Mouse (Mus musculus): ENCODE measurements around the gene B4galt5. TPM values are rescaled to one million over a fixed set of nuclear protein-coding genes. Genes with fewer than 3 reads are reported as not detected.

Gene B4galt5
- polyA plus RNA-seq, 1 experiment from 2014 or later = 9.1 TPM

GRCm38 (mm10) chr2:167306626-167307541 lies 42.1 kb downstream of the B4galt5 start:
- H3K9ac ChIP-seq = no peak overlapping the region
- 0 out of 2 replicates have a peak overlapping the region, but pooled peaks have one; percentile 41 for H3K27ac ChIP-seq
- no peak overlapping the region for H3K4me3 ChIP-seq
- peaks cover 54% of the 10 kb centered on the region for H3K36me3 ChIP-seq (ENCODE audit: poor library complexity, severe bottlenecking)
- no peak overlapping the region for H3K4me2 ChIP-seq
- no peak for ATAC-seq
- no peaks in the 10 kb centered on the region for H3K27me3 ChIP-seq
- WGBS = 92% methylated on average over 15 of the region's 15 CpGs
- H3K9me3 ChIP-seq (replicated peaks) = no peaks in the 10 kb centered on the region
- H3K4me1 ChIP-seq = peaks cover 12% of the 10 kb centered on the region; the same call in 1 of the 2 replicates

GRCm38 (mm10) chr2:167306273-167306594 lies 42.7 kb downstream of the B4galt5 start:
- no peak for ATAC-seq
- Histone ChIP-seq H3K36me3 (ENCODE audit: poor library complexity, severe bottlenecking) (peaks cover 58% of the 10 kb centered on the region), H3K4me3 (no peak overlapping the region), H3K27me3 (no peaks in the 10 kb centered on the region), H3K4me1 (peaks cover 12% of the 10 kb centered on the region; the same call in 1 of the 2 replicates), H3K9me3 (replicated peaks) (no peaks in the 10 kb centered on the region), H3K9ac (no peak overlapping the region), H3K4me2 (no peak overlapping the region), H3K27ac (no peak overlapping the region)
- WGBS = 91% methylated on average over 4 of the region's 4 CpGs

- H3K9me3 ChIP-seq (replicated peaks) = no peaks in the 10 kb centered on the region
- no peak overlapping the region for H3K27ac ChIP-seq
- H3K4me1 ChIP-seq = peaks cover 12% of the 10 kb centered on the region; the same call in 1 of the 2 replicates
- no peak overlapping the region for H3K9ac ChIP-seq
- H3K36me3 ChIP-seq (ENCODE audit: poor library complexity, severe bottlenecking) = peaks cover 62% of the 10 kb centered on the region
- no peaks in the 10 kb centered on the region for H3K27me3 ChIP-seq
- H3K4me2 ChIP-seq = no peak overlapping the region
- ATAC-seq = no peak
- H3K4me3 ChIP-seq = no peak overlapping the region
- 92% methylated on average over 13 of the region's 13 CpGs for WGBS
Measured at GRCm38 (mm10) chr2:167305382-167306272, 43.4 kb downstream of the B4galt5 start.

GRCm38 (mm10) chr2:167304651-167305381 lies 44.2 kb downstream of the B4galt5 start:
- H3K27ac ChIP-seq = no peak overlapping the region
- no peaks in the 10 kb centered on the region for H3K9me3 ChIP-seq (replicated peaks)
- ATAC-seq = no peak
- H3K4me2 ChIP-seq = no peak overlapping the region
- H3K9ac ChIP-seq = no peak overlapping the region
- WGBS = 90% methylated on average over 16 of the region's 16 CpGs
- no peaks in the 10 kb centered on the region for H3K27me3 ChIP-seq
- peaks cover 18% of the 10 kb centered on the region for H3K4me1 ChIP-seq
- peaks cover 62% of the 10 kb centered on the region for H3K36me3 ChIP-seq (ENCODE audit: poor library complexity, severe bottlenecking)
- no peak overlapping the region for H3K4me3 ChIP-seq

- no peak for ATAC-seq
- H3K36me3 ChIP-seq (ENCODE audit: poor library complexity, severe bottlenecking) = peaks cover 62% of the 10 kb centered on the region
- 93% methylated on average over 6 of the region's 6 CpGs for WGBS
Measured at GRCm38 (mm10) chr2:167303806-167304205, 45.2 kb downstream of the B4galt5 start.

GRCm38 (mm10) chr2:167303196-167303595 lies 45.8 kb downstream of the B4galt5 start:
- H3K27me3 ChIP-seq = no peaks in the 10 kb centered on the region
- H3K4me1 ChIP-seq = peaks cover 32% of the 10 kb centered on the region
- no peak overlapping the region for H3K4me3 ChIP-seq
- H3K9ac ChIP-seq = no peak overlapping the region
- no peak for ATAC-seq
- no peak overlapping the region for H3K4me2 ChIP-seq
- peaks cover 61% of the 10 kb centered on the region for H3K36me3 ChIP-seq (ENCODE audit: poor library complexity, severe bottlenecking)
- no peaks in the 10 kb centered on the region for H3K9me3 ChIP-seq (replicated peaks)
- 89% methylated on average over 8 of the region's 8 CpGs for WGBS
- H3K27ac ChIP-seq = no peak overlapping the region

More at GRCm38 (mm10) chr2:167303806-167304205, 45.2 kb downstream of the B4galt5 start:
- Histone ChIP-seq H3K27ac (no peak overlapping the region), H3K9ac (no peak overlapping the region), H3K27me3 (no peaks in the 10 kb centered on the region), H3K4me2 (no peak overlapping the region), H3K4me3 (no peak overlapping the region), H3K4me1 (peaks cover 28% of the 10 kb centered on the region), H3K9me3 (replicated peaks) (no peaks in the 10 kb centered on the region)

GRCm38 (mm10) chr2:167302641-167303040 lies 46.3 kb downstream of the B4galt5 start:
- Histone ChIP-seq H3K27me3 (no peaks in the 10 kb centered on the region), H3K27ac (no peak overlapping the region), H3K36me3 (ENCODE audit: poor library complexity, severe bottlenecking) (peaks cover 61% of the 10 kb centered on the region), H3K9me3 (replicated peaks) (no peaks in the 10 kb centered on the region), H3K9ac (no peak overlapping the region), H3K4me1 (peaks cover 28% of the 10 kb centered on the region), H3K4me3 (no peak overlapping the region), H3K4me2 (no peak overlapping the region)
- no peak for ATAC-seq
- WGBS = 85% methylated on average over 1 of the region's 1 CpGs

GRCm38 (mm10) chr2:167302031-167302430 lies 47.0 kb downstream of the B4galt5 start:
- Histone ChIP-seq H3K36me3 (ENCODE audit: poor library complexity, severe bottlenecking) (peaks cover 55% of the 10 kb centered on the region), H3K4me2 (no peak overlapping the region), H3K4me1 (peaks cover 22% of the 10 kb centered on the region)

GRCm38 (mm10) chr2:167301601-167302000 lies 47.4 kb downstream of the B4galt5 start:
- Histone ChIP-seq H3K36me3 (ENCODE audit: poor library complexity, severe bottlenecking) (peaks cover 51% of the 10 kb centered on the region), H3K4me1 (peaks cover 20% of the 10 kb centered on the region)
- WGBS = 92% methylated on average over 7 of the region's 7 CpGs

More at GRCm38 (mm10) chr2:167302031-167302430, 47.0 kb downstream of the B4galt5 start:
- Histone ChIP-seq H3K9ac (no peak overlapping the region), H3K4me3 (no peak overlapping the region), H3K9me3 (replicated peaks) (no peaks in the 10 kb centered on the region), H3K27me3 (no peaks in the 10 kb centered on the region), H3K27ac (no peak overlapping the region)
- WGBS = 93% methylated on average over 12 of the region's 12 CpGs
- ATAC-seq = no peak

GRCm38 (mm10) chr2:167300943-167301497 lies 48.0 kb downstream of the B4galt5 start:
- Histone ChIP-seq H3K4me1 (peaks cover 20% of the 10 kb centered on the region), H3K9me3 (replicated peaks) (no peaks in the 10 kb centered on the region), H3K9ac (no peak overlapping the region), H3K27me3 (no peaks in the 10 kb centered on the region), H3K4me3 (no peak overlapping the region), H3K4me2 (no peak overlapping the region), H3K36me3 (ENCODE audit: poor library complexity, severe bottlenecking) (peaks cover 45% of the 10 kb centered on the region), H3K27ac (no peak overlapping the region)
- no peak for ATAC-seq
- WGBS = 93% methylated on average over 21 of the region's 21 CpGs

More at GRCm38 (mm10) chr2:167301601-167302000, 47.4 kb downstream of the B4galt5 start:
- H3K27me3 ChIP-seq = no peaks in the 10 kb centered on the region
- no peak overlapping the region for H3K4me2 ChIP-seq
- no peaks in the 10 kb centered on the region for H3K9me3 ChIP-seq (replicated peaks)
- H3K9ac ChIP-seq = no peak overlapping the region
- no peak for ATAC-seq
- H3K4me3 ChIP-seq = no peak overlapping the region
- H3K27ac ChIP-seq = no peak overlapping the region

Data from forebrain, embryonic 13.5 days (tissue).